Mouse (Mus musculus) kidney, embryonic 14.5 days (tissue): ENCODE data around the gene Ahsa1. TPM values are rescaled to one million over a fixed set of nuclear protein-coding genes. Genes with fewer than 3 reads are reported as not detected.

Source experiments
- ATAC-seq: fragments of 200-750 bp; cut with Nextera tagmentation; 2 replicates; pipeline ENCODE4 v1.8.0; 2017; ENCODE audit warnings: moderate number of reproducible peaks, mild to moderate bottlenecking, moderate TSS enrichment, moderate library complexity; ENCODE audit not compliant: low FRiP score, low TSS enrichment
- H3K27ac ChIP-seq: fragments of 300-500 bp; sonication (generic); 2 replicates; pipeline ENCODE4 v1.5.1; 2014; ENCODE audit warnings: low read depth, mild to moderate bottlenecking, low read length, moderate library complexity, mixed read lengths
- H3K27me3 ChIP-seq: fragments of 300-500 bp; sonication (generic); 2 replicates; pipeline ENCODE4 v1.6.1; 2014; ENCODE audit warnings: mild to moderate bottlenecking, low read length; ENCODE audit not compliant: control insufficient read depth, insufficient read depth
- H3K36me3 ChIP-seq: fragments of 300-500 bp; sonication (generic); 2 replicates; pipeline ENCODE4 v1.6.1; 2014; ENCODE audit warnings: low read length, mixed read lengths; ENCODE audit not compliant: control insufficient read depth, insufficient read depth
- H3K4me1 ChIP-seq: fragments of 300-500 bp; sonication (generic); 2 replicates; pipeline ENCODE4 v1.6.1; 2014; ENCODE audit warnings: low read length, mixed read lengths; ENCODE audit not compliant: control insufficient read depth, insufficient read depth
- H3K4me2 ChIP-seq: fragments of 300-500 bp; sonication (generic); replicated peaks from 2 replicates; pipeline ENCODE4 v1.6.1; 2014; ENCODE audit warnings: low read depth, mild to moderate bottlenecking, low read length
- H3K4me3 ChIP-seq: fragments of 300-500 bp; sonication (generic); 2 replicates; pipeline ENCODE4 v1.5.1; 2014; ENCODE audit warnings: mild to moderate bottlenecking, low read length
- H3K9ac ChIP-seq: fragments of 300-500 bp; sonication (generic); 2 replicates; pipeline ENCODE4 v1.6.1; 2014; ENCODE audit warnings: low read depth, mild to moderate bottlenecking, low read length, moderate library complexity
- H3K9me3 ChIP-seq: fragments of 300-500 bp; sonication (generic); 2 replicates; pipeline ENCODE4 v1.6.1; 2016; ENCODE audit warnings: low read length; ENCODE audit not compliant: control insufficient read depth
- WGBS: fragments of 180-500 bp; shearing (Covaris S2); extraction: QIAGEN DNeasy Blood & Tissue Kit; methylation state at CpG from one replicate; pipeline ENCODE4 v1.1.7; 2014; 5-methylcytosine and 5-hydroxymethylcytosine counted together
- polyA plus RNA-seq: library from polyadenylated mRNA; unstranded; fragments of >200 nt; fragmentation: Nextera tagmentation; extraction: Ambion mirVana; gene quantifications from 2 replicates; pipeline ENCODE4 v1.2.1, GENCODE M21; 2014

Ahsa1 gene
- polyA plus RNA-seq, 1 experiment from 2014 or later: 219 TPM

DNA sequence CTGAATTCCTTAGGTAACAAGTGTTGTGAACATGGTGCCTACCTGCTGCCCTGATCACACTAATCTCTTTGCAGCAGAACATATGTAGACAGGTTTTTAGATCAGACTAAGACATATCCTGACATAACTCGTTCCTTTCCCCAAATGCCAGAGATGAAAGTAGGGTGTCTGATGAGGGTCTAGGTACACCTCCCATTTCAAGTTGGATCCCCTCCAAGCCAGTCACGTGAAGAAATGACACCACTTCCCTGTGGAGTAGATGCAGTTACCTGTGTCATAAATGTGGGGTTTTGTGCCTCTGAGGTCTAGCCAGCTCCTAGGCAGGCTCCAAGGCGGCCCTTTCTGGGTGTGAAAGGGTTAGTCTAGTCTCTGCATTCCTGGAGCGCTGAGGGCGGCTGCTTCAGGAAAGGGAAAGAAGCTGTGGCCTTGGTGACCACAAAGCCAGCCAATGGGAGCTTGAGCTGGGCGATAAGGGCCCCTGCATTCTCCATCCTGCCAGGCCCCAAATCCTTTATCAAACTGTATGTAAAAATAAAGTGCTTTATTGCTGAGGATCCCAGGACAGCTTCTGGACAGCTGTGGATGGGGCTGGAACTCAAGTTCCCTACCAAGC is 11.9 kb downstream of the Ahsa1 start:
- Histone ChIP-seq H3K9ac (no peak overlapping the region), H3K9me3 (no peaks in the 10 kb centered on the region), H3K27me3 (no peaks in the 10 kb centered on the region), H3K4me2 (no peak overlapping the region), H3K4me3 (no peak overlapping the region), H3K4me1 (peaks cover 8% of the 10 kb centered on the region), H3K27ac (no peak overlapping the region; the same call in 1 of the 2 replicates), H3K36me3 (peaks cover 32% of the 10 kb centered on the region)
- 25% methylated on average over 6 of the region's 6 CpGs for WGBS
- ATAC-seq: peak; percentile 79

DNA sequence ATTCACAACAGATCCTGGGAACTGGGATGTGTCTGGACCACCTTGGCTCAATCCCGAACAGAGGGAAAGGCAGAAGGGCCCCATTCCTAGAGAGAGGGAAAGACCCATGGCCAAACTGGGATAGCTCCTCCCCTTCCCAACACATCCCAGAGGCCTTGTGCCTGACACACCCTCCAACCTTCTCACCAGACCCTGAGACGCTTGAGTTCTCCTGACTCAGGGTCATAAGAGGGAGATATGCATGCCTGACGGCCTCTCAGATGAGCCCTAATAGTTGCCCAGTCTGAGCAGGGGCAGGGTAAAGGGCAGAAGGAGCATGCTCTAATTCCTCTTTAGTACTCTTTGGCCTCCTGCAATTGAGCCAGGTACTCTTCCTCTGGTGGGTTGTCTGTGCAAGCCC is 13.1 kb downstream of the Ahsa1 start:
- H3K36me3 ChIP-seq: peaks cover 22% of the 10 kb centered on the region
- 24% methylated on average over 3 of the region's 3 CpGs for WGBS

DNA sequence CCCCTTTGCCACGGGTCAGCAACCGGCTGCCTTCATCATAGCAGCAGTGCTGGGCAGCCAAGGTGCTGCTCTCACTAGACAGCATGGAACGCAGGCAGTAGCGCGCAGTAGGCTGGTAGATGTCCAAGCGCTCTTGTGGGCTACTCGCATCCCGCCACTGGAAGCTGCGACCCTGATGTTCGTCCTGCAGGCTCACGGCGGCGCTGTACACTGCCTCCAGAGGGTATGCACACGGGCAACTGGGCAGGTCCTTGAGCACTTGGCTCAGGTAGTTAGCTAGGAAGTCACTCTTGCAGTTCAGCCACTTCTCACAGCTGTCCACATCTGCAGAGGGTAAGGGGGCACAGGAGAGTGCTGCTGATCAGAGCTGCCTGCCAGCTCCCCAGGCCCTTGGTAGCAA is 13.6 kb downstream of the Ahsa1 start:
- Histone ChIP-seq H3K9me3 (no peaks in the 10 kb centered on the region), H3K4me1 (peaks cover 8% of the 10 kb centered on the region), H3K4me2 (no peak overlapping the region), H3K4me3 (no peak overlapping the region), H3K27ac (no peak overlapping the region), H3K27me3 (no peaks in the 10 kb centered on the region), H3K36me3 (peaks cover 17% of the 10 kb centered on the region), H3K9ac (no peak overlapping the region; the same call in 1 of the 2 replicates)
- WGBS: 44% methylated on average over 14 of the region's 14 CpGs
- ATAC-seq: peak; percentile 36

More for the DNA sequence above, 13.1 kb downstream of the Ahsa1 start:
- Histone ChIP-seq H3K4me2 (no peak overlapping the region), H3K9ac (no peak overlapping the region; the same call in 1 of the 2 replicates), H3K27ac (no peak overlapping the region), H3K4me3 (no peak overlapping the region), H3K27me3 (no peaks in the 10 kb centered on the region), H3K4me1 (peaks cover 8% of the 10 kb centered on the region), H3K9me3 (no peaks in the 10 kb centered on the region)
- peak; percentile 7; the same call in 1 of the 2 replicates for ATAC-seq

DNA sequence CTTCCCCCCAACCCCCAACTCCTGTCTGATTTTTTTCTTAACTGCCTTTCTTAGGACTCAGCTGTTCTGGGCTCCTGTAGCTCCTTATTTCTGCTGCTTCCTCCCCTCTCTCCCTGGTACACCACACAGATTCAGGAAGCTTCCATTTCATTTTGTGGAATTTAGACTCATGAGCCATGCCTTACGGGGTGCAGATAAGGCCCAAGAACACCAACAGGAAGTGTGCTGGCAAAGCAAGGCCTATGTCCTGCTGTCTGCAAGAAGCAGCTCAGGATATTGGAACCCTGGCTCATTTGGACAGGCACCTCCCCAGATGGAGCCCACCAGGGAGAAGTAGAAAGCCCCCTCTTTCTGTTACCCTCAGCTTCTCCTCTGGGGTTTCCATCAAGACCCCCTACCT is 15.5 kb downstream of the Ahsa1 start:
- H3K27me3 ChIP-seq: no peaks in the 10 kb centered on the region
- no peak overlapping the region for H3K9ac ChIP-seq
- peaks cover 1% of the 10 kb centered on the region for H3K36me3 ChIP-seq
- no peak overlapping the region for H3K4me3 ChIP-seq
- no peak overlapping the region for H3K4me2 ChIP-seq
- H3K9me3 ChIP-seq: no peaks in the 10 kb centered on the region
- no peak overlapping the region for H3K27ac ChIP-seq
- ATAC-seq: no peak
- H3K4me1 ChIP-seq: peaks cover 8% of the 10 kb centered on the region
- 93% methylated on average over 1 of the region's 1 CpGs for WGBS

DNA sequence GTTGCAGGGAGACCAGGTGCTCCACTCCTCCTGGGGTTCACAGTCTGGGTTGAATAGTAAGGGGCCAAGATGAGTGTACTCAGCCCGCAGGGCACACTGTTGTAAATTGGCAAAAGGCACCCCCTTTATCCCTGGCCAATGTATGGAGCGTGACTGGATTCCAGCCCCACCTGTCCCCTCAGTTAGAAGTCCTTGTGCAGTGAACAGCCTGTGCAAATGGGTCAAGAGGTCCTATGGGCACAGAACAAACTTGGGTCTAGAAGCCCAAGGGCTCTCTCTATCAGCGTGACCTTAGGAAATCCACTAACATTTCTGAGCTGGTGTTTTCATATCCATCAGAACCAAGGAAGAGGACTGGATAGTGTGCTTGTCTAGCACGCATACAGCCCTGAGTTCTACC is 16.5 kb downstream of the Ahsa1 start:
- Histone ChIP-seq H3K4me3 (no peak overlapping the region), H3K4me2 (no peak overlapping the region), H3K27me3 (no peaks in the 10 kb centered on the region), H3K9me3 (no peaks in the 10 kb centered on the region), H3K36me3 (no peaks in the 10 kb centered on the region), H3K4me1 (peaks cover 8% of the 10 kb centered on the region), H3K9ac (no peak overlapping the region), H3K27ac (no peak overlapping the region)
- 93% methylated on average over 4 of the region's 4 CpGs for WGBS
- no peak for ATAC-seq

DNA sequence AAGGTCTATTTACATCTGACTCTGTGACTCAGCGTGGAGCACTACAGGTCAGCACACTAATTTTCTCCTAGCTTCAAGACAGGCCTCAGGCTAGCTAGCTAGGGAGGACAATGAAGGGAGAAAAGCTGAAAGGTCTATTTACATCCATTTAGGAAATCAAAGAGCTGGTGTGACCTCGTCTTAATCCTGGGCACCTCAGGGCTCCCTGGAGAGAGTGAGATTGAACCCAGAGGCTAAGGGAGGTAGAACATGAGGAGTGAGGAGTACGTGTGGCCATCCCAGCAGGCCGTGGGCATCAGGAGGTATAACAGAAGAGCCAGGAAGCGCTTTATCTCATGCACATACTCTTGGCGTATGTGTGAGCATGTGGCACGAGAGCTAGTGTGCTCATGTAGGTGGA is 17.4 kb downstream of the Ahsa1 start:
- Histone ChIP-seq H3K27me3 (no peaks in the 10 kb centered on the region), H3K9me3 (no peaks in the 10 kb centered on the region), H3K4me1 (peaks cover 5% of the 10 kb centered on the region), H3K9ac (no peak overlapping the region), H3K4me3 (no peak overlapping the region), H3K4me2 (no peak overlapping the region), H3K36me3 (no peaks in the 10 kb centered on the region), H3K27ac (no peak overlapping the region)
- no peak for ATAC-seq
- 71% methylated on average over 7 of the region's 7 CpGs for whole genome bisulfite sequencing

DNA sequence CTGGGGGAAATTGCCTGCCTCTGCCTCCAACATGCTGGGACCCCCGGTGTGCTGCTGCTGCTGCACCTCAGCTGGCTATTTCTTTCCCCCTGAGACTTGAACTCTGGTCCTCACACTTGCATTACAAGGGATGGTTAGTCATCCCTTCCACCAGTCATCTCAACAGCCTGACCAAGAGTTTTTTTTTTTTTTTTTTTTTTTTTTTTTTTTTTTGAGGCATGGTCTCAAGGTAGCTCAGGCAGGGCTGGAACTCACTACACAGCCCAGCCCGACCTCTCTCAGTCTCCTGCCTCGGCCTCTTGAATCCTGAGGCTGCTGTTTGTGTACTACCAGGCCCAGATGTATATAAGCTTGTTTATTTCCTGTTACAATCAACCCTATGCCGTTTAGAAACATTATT is 18.0 kb downstream of the Ahsa1 start:
- H3K27me3 ChIP-seq: no peaks in the 10 kb centered on the region
- 79% methylated on average over 4 of the region's 4 CpGs for WGBS
- no peak overlapping the region for H3K9ac ChIP-seq
- no peak overlapping the region for H3K27ac ChIP-seq
- H3K9me3 ChIP-seq: no peaks in the 10 kb centered on the region
- no peak overlapping the region for H3K4me2 ChIP-seq
- no peaks in the 10 kb centered on the region for H3K36me3 ChIP-seq
- no peak overlapping the region for H3K4me3 ChIP-seq
- no peaks in the 10 kb centered on the region for H3K4me1 ChIP-seq
- ATAC-seq: no peak

DNA sequence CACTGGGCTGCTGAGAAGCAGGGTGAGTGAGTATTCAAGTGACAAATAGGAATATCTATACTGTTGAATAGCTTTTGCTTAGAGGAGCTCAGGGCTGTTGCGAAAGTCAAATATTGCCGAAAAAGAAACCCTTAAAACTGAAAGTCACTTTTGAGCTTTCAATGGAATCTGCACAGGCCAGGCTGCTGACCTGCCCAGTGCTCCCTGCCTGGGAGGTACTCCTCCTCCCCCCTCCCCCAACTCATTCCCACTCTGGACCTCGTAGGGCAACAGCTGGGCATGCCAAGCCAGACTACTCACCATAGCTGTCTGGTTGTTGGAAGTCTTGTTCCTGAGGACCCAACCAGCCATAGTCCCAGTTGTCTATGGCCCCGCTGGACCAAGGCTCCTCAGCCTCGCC is 18.4 kb downstream of the Ahsa1 start:
- H3K36me3 ChIP-seq: no peaks in the 10 kb centered on the region
- no peaks in the 10 kb centered on the region for H3K4me1 ChIP-seq
- WGBS: 94% methylated on average over 5 of the region's 5 CpGs
- no peak overlapping the region for H3K9ac ChIP-seq
- no peaks in the 10 kb centered on the region for H3K9me3 ChIP-seq
- no peak overlapping the region for H3K27ac ChIP-seq
- H3K4me3 ChIP-seq: no peak overlapping the region
- no peaks in the 10 kb centered on the region for H3K27me3 ChIP-seq
- ATAC-seq: no peak
- no peak overlapping the region for H3K4me2 ChIP-seq

DNA sequence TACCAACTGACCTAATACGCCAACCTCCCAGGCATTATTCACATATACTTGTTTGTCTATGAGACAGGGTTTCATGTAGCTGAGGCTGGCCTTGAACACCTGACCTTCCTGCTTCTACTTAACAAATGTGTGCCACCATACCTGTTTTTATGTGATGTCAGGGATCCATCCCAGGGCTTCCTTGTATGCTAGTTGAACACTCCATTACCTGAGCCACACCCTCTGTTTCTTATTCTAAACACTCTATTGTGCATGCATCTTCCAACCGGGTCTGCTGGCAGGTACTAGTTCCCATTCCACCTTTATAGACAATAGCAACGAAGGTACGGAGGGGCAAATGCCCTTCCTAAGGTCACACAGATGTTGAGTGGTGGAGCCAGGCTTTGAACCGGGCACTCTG is 22.8 kb downstream of the Ahsa1 start:
- H3K27ac ChIP-seq: no peak overlapping the region
- no peak overlapping the region for H3K4me3 ChIP-seq
- H3K4me1 ChIP-seq: no peaks in the 10 kb centered on the region
- no peaks in the 10 kb centered on the region for H3K36me3 ChIP-seq
- WGBS: 90% methylated on average over 5 of the region's 5 CpGs
- ATAC-seq: no peak
- H3K4me2 ChIP-seq: no peak overlapping the region
- no peaks in the 10 kb centered on the region for H3K27me3 ChIP-seq
- no peaks in the 10 kb centered on the region for H3K9me3 ChIP-seq
- no peak overlapping the region for H3K9ac ChIP-seq
